Mouse (Mus musculus): ENCODE measurements at regions not wholly inside any gene's neighbourhood (a gene's known extent, or its start where the extent isn't known, plus 50 kb on each side); places are given as distances from the start of the nearest gene placed in this dataset.
A peak's percentile ranks its signal among the peaks of the same experiment; 100 is the strongest.

DNA sequence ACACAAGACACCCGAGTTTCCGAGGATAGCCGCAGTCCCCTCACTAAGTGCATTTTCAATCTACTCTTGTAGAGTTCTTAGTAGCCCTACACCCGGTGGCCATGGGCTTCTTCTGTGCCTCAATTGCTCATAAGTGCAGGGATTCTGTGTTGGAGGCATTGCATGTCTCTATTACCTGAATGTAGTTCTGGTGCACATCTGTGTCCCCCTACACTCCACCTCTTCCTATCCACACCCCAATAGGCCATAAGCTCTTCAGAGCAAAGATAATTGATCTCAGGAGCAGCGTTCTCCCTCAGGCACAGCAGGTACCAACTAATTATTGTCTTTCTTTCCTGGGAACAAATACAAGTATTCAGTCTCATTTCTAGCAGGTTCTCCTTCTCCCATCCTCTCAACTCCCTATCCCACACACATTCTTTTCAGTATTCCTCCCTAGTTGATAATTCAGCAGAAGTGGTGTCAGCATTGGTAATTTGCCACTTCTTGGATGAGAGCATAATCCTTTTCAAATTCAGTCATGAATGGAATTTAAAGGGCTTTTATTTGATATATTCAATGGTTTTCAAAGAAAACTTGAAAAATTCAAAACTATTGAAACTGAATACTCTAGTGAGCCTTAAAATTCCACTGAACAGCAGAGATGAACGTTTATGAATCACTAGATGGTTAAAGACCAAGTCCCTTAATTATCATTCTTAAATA is 108.7 kb upstream of the Cp start:
- ATAC-seq (ENCODE audit: low FRiP score) (no peak; the same call in 1 of the 2 replicates), DNase-seq (ENCODE audit: low spot score) (no peak)
- Histone ChIP-seq H3K4me3 (replicated peaks; ENCODE audit: low read length) (no peak overlapping the region), H3K9ac (no peak overlapping the region), H3K27me3 (ENCODE audit: control insufficient read depth, insufficient read depth, low read length) (no peaks in the 10 kb centered on the region), H3K4me2 (replicated peaks) (no peak overlapping the region), H3K36me3 (replicated peaks; ENCODE audit: control insufficient read depth, insufficient read depth) (no peaks in the 10 kb centered on the region), H3K9me3 (ENCODE audit: control insufficient read depth, low read length) (no peaks in the 10 kb centered on the region), H3K4me1 (replicated peaks; ENCODE audit: control insufficient read depth, insufficient read depth, low read length) (no peaks in the 10 kb centered on the region), H3K27ac (no peak overlapping the region)
- 80% methylated on average over 6 of the region's 6 CpGs for WGBS

DNA sequence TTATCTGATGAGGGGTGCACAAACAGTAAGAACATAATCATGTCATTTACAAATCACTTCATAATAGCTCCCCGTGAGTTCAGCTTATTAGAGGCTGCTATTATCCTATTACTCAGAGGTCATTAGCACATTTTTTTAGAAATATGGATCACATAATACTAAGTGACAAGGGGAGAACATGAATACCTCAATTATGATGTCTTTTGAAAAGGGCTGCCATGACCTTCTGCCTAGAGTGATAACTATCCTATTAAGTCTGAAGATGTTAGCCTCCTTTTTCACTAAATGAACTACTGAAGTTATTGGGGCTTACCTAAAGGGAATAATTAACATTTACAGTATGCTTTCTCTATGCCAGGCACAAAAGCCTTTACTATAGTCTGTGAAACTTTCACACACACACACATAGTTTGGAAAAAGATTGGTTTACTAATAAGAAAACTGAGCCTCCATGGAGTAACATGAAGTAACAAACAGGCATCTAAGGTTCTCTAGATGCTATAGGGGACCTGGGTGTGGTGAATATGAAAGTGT is 108.1 kb upstream of the Cp start:
- Histone ChIP-seq H3K36me3 (replicated peaks; ENCODE audit: control insufficient read depth, insufficient read depth) (no peaks in the 10 kb centered on the region), H3K9ac (no peak overlapping the region), H3K9me3 (ENCODE audit: control insufficient read depth, low read length) (no peaks in the 10 kb centered on the region), H3K4me3 (replicated peaks; ENCODE audit: low read length) (no peak overlapping the region), H3K27me3 (ENCODE audit: control insufficient read depth, insufficient read depth, low read length) (no peaks in the 10 kb centered on the region), H3K27ac (no peak overlapping the region), H3K4me2 (replicated peaks) (no peak overlapping the region), H3K4me1 (replicated peaks; ENCODE audit: control insufficient read depth, insufficient read depth, low read length) (no peaks in the 10 kb centered on the region)
- WGBS: 78% methylated on average over 1 of the region's 1 CpGs
- ATAC-seq (ENCODE audit: low FRiP score) (no peak), DNase-seq (ENCODE audit: low spot score) (no peak)

GRCm38 (mm10) chr3:19882623-19883022 is 74.2 kb upstream of the Cp start:
- H3K9me3 ChIP-seq (ENCODE audit: control insufficient read depth, low read length): no peaks in the 10 kb centered on the region
- no peak for ATAC-seq (ENCODE audit: low FRiP score)
- WGBS: 76% methylated on average over 2 of the region's 2 CpGs
- DNase-seq (ENCODE audit: low spot score): no peak
- H3K4me3 ChIP-seq (replicated peaks; ENCODE audit: low read length): no peak overlapping the region
- no peak overlapping the region for H3K4me2 ChIP-seq (replicated peaks)
- no peak overlapping the region for H3K9ac ChIP-seq
- no peaks in the 10 kb centered on the region for H3K36me3 ChIP-seq (replicated peaks; ENCODE audit: control insufficient read depth, insufficient read depth)
- no peaks in the 10 kb centered on the region for H3K27me3 ChIP-seq (ENCODE audit: control insufficient read depth, insufficient read depth, low read length)
- H3K4me1 ChIP-seq (replicated peaks; ENCODE audit: control insufficient read depth, insufficient read depth, low read length): no peaks in the 10 kb centered on the region
- no peak overlapping the region for H3K27ac ChIP-seq

DNA sequence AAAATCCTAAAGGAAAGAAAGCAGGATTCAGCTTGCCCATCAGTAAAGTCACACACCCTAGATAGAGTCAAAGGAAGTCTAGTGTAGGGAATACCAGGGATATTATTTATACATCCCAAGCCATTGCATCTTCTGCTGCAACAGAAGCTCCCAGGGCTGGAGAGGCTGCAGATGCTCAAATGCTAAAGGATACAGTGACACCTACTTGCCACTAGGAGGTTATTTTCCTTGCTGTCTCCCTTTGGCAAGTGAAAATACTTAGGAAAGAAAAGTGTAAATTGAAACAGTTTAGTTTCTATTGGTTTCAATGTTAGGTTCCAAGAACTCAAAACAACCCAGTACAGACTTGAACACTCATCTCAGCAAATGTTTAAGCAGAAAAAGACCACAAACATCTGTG is 68.4 kb upstream of the Cp start:
- H3K4me3 ChIP-seq (replicated peaks; ENCODE audit: low read length): no peak overlapping the region
- H3K27me3 ChIP-seq (ENCODE audit: control insufficient read depth, insufficient read depth, low read length): no peaks in the 10 kb centered on the region
- H3K9me3 ChIP-seq (ENCODE audit: control insufficient read depth, low read length): no peaks in the 10 kb centered on the region
- no peaks in the 10 kb centered on the region for H3K36me3 ChIP-seq (replicated peaks; ENCODE audit: control insufficient read depth, insufficient read depth)
- no peaks in the 10 kb centered on the region for H3K4me1 ChIP-seq (replicated peaks; ENCODE audit: control insufficient read depth, insufficient read depth, low read length)
- ATAC-seq (ENCODE audit: low FRiP score): no peak
- no peak overlapping the region for H3K4me2 ChIP-seq (replicated peaks)
- no peak for DNase-seq (ENCODE audit: low spot score)
- no peak overlapping the region for H3K9ac ChIP-seq
- no peak overlapping the region for H3K27ac ChIP-seq

- DNase-seq (ENCODE audit: low spot score) (no peak), ATAC-seq (ENCODE audit: low FRiP score) (no peak)
- Histone ChIP-seq H3K9ac (peak overlapping the region; percentile 4; the same call in 1 of the 2 replicates), H3K27me3 (ENCODE audit: control insufficient read depth, insufficient read depth, low read length) (no peaks in the 10 kb centered on the region), H3K4me3 (replicated peaks; ENCODE audit: low read length) (peak overlapping the region; percentile 82), H3K4me1 (replicated peaks; ENCODE audit: control insufficient read depth, insufficient read depth, low read length) (peaks cover 20% of the 10 kb centered on the region), H3K9me3 (ENCODE audit: control insufficient read depth, low read length) (no peaks in the 10 kb centered on the region), H3K27ac (no peak overlapping the region), H3K4me2 (replicated peaks) (peak overlapping the region; percentile 49), H3K36me3 (replicated peaks; ENCODE audit: control insufficient read depth, insufficient read depth) (no peaks in the 10 kb centered on the region)
- 7% methylated on average over 10 of the region's 10 CpGs for WGBS
Observed at GRCm38 (mm10) chr3:19894258-19894629, 62.6 kb upstream of the Cp start.

GRCm38 (mm10) chr3:19894630-19895578 is 62.0 kb upstream of the Cp start:
- peaks cover 20% of the 10 kb centered on the region for H3K4me1 ChIP-seq (replicated peaks; ENCODE audit: control insufficient read depth, insufficient read depth, low read length)
- peak overlapping the region; percentile 88 for H3K9ac ChIP-seq
- peak; percentile 99 for ATAC-seq (ENCODE audit: low FRiP score)
- H3K4me3 ChIP-seq (replicated peaks; ENCODE audit: low read length): peak overlapping the region; percentile 82
- H3K27me3 ChIP-seq (ENCODE audit: control insufficient read depth, insufficient read depth, low read length): no peaks in the 10 kb centered on the region
- WGBS: under 1% methylated on average over 64 of the region's 68 CpGs
- peak overlapping the region; percentile 87 for H3K27ac ChIP-seq
- H3K4me2 ChIP-seq (replicated peaks): peak overlapping the region; percentile 61
- peaks cover 5% of the 10 kb centered on the region; the same call in 1 of the 2 replicates for H3K9me3 ChIP-seq (ENCODE audit: control insufficient read depth, low read length)
- no peaks in the 10 kb centered on the region for H3K36me3 ChIP-seq (replicated peaks; ENCODE audit: control insufficient read depth, insufficient read depth)
- peak; percentile 94 for DNase-seq (ENCODE audit: low spot score)

DNA sequence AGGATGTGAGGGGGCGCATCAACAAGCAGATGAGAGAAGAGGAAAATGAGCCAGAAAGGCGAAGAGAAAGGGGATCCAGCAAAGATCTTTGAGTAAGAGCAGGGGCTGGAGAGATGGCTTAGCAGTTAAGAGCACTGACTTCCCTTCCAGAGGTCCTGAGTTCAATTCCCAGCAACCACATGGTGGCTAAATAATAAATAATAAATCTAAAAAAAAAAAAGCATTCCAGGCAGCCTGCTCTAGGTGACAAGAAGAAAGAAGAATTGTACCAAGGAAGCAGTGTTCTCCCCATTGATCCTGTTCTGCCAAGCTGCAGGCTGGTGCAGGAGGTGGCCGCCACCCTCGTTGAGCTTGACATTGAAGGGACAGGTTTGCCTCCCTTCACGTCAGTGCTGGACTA is 61.1 kb upstream of the Cp start:
- no peak overlapping the region for H3K27ac ChIP-seq
- H3K27me3 ChIP-seq (ENCODE audit: control insufficient read depth, insufficient read depth, low read length): no peaks in the 10 kb centered on the region
- peak overlapping the region; percentile 61 for H3K4me2 ChIP-seq (replicated peaks)
- peaks cover 20% of the 10 kb centered on the region for H3K4me1 ChIP-seq (replicated peaks; ENCODE audit: control insufficient read depth, insufficient read depth, low read length)
- H3K9ac ChIP-seq: peak overlapping the region; percentile 88
- peaks cover 5% of the 10 kb centered on the region; the same call in 1 of the 2 replicates for H3K9me3 ChIP-seq (ENCODE audit: control insufficient read depth, low read length)
- peak overlapping the region; percentile 82 for H3K4me3 ChIP-seq (replicated peaks; ENCODE audit: low read length)
- ATAC-seq (ENCODE audit: low FRiP score) (no peak), DNase-seq (ENCODE audit: low spot score) (no peak)
- 38% methylated on average over 5 of the region's 5 CpGs for WGBS
- no peaks in the 10 kb centered on the region for H3K36me3 ChIP-seq (replicated peaks; ENCODE audit: control insufficient read depth, insufficient read depth)

- Histone ChIP-seq H3K4me2 (replicated peaks) (no peak overlapping the region; the same call in 1 of the 2 replicates), H3K27me3 (ENCODE audit: control insufficient read depth, insufficient read depth, low read length) (no peaks in the 10 kb centered on the region), H3K27ac (no peak overlapping the region), H3K9ac (no peak overlapping the region), H3K4me3 (replicated peaks; ENCODE audit: low read length) (no peak overlapping the region), H3K9me3 (ENCODE audit: control insufficient read depth, low read length) (peaks cover 5% of the 10 kb centered on the region; the same call in 1 of the 2 replicates), H3K4me1 (replicated peaks; ENCODE audit: control insufficient read depth, insufficient read depth, low read length) (peaks cover 20% of the 10 kb centered on the region), H3K36me3 (replicated peaks; ENCODE audit: control insufficient read depth, insufficient read depth) (no peaks in the 10 kb centered on the region)
- no peak for ATAC-seq (ENCODE audit: low FRiP score)
- WGBS: 96% methylated on average over 3 of the region's 3 CpGs
- no peak for DNase-seq (ENCODE audit: low spot score)
Observed at GRCm38 (mm10) chr3:19897140-19897539, 59.7 kb upstream of the Cp start.

- no peaks in the 10 kb centered on the region for H3K27me3 ChIP-seq (ENCODE audit: control insufficient read depth, insufficient read depth, low read length)
- H3K9me3 ChIP-seq (ENCODE audit: control insufficient read depth, low read length): peaks cover 5% of the 10 kb centered on the region; the same call in 1 of the 2 replicates
- no peaks in the 10 kb centered on the region for H3K36me3 ChIP-seq (replicated peaks; ENCODE audit: control insufficient read depth, insufficient read depth)
- H3K4me2 ChIP-seq (replicated peaks): no peak overlapping the region
- WGBS: 91% methylated on average over 3 of the region's 3 CpGs
- H3K4me3 ChIP-seq (replicated peaks; ENCODE audit: low read length): no peak overlapping the region
- peaks cover 4% of the 10 kb centered on the region; the same call in 1 of the 2 replicates for H3K4me1 ChIP-seq (replicated peaks; ENCODE audit: control insufficient read depth, insufficient read depth, low read length)
- H3K9ac ChIP-seq: no peak overlapping the region
- ATAC-seq (ENCODE audit: low FRiP score) (peak; percentile 37; the same call in 1 of the 2 replicates), DNase-seq (ENCODE audit: low spot score) (no peak)
- H3K27ac ChIP-seq: no peak overlapping the region
Observed at GRCm38 (mm10) chr3:19902226-19902625, 54.6 kb upstream of the Cp start.

All from hindbrain, embryonic 14.5 days (tissue).